In genomic region chr2:172938761-172939638, GRCm38 (mm10) we compare ENCODE assay signal across 9 mouse cellular contexts. TPM values are rescaled to one million over a fixed set of nuclear protein-coding genes. Genes with fewer than 3 reads are reported as not detected.
DNase-seq lines count a peak whose midpoint lies in the region; ATAC-seq and TF ChIP-seq lines count a peak whose summit lies in the region.
"Had no signal": no experiment of that assay in that cellular context is flagged by ENCODE, and none has a peak within 500 bp of the region (broad histone marks: within the 10 kb centered on the region; RNA-seq: fewer than 3 reads in every experiment).

No protein-coding gene starts in this region.

- H3K36me3 ChIP-seq in lung, postnatal 0 days (ENCODE audit: insufficient read depth, low read length): no peaks in the 10 kb centered on the region
- no peaks in the 10 kb centered on the region for H3K36me3 ChIP-seq in embryonic facial prominence, embryonic 12.5 days
- H3K36me3 ChIP-seq in intestine, embryonic 14.5 days (ENCODE audit: control insufficient read depth, insufficient read depth, low read length): no peaks in the 10 kb centered on the region
- H3K36me3 ChIP-seq in liver, embryonic 14.5 days (replicated peaks; ENCODE audit: control insufficient read depth, insufficient read depth, low read depth): no peaks in the 10 kb centered on the region

- H3K4me1 ChIP-seq in lung, postnatal 0 days (ENCODE audit: insufficient read depth, low read depth, low read length): peaks cover 13% of the 10 kb centered on the region; the same call in 1 of the 2 replicates
- peaks cover 57% of the 10 kb centered on the region for H3K4me1 ChIP-seq in embryonic facial prominence, embryonic 12.5 days
- H3K4me1 ChIP-seq in intestine, embryonic 14.5 days (replicated peaks; ENCODE audit: control insufficient read depth, insufficient read depth, low read length): peaks cover 43% of the 10 kb centered on the region
- H3K4me1 ChIP-seq in liver, embryonic 14.5 days (replicated peaks; ENCODE audit: control insufficient read depth in 2 of 2, insufficient read depth in 2 of 2, low read length in 1 of 2): peaks cover 0 to 4% of the 10 kb centered on the region in 2 experiments; a peak in 2 of 4 replicates

- TF ChIP-seq CTCF in lung, postnatal 0 days (IDR thresholded peaks at IDR 0.05): peak; percentile 34
- TF ChIP-seq CTCF in liver, embryonic 14.5 days (IDR thresholded peaks at IDR 0.05; ENCODE audit: low read depth): peak; percentile 16; the same call in 1 of the 2 replicates

- ATAC-seq in lung, postnatal 0 days: no peak
- ATAC-seq in embryonic facial prominence, embryonic 12.5 days (ENCODE audit: insufficient number of reproducible peaks, insufficient read depth, low FRiP score, low TSS enrichment): no peak; the same call in 1 of the 2 replicates
- ATAC-seq in intestine, embryonic 14.5 days (replicated peaks; ENCODE audit: low FRiP score, low TSS enrichment, low read depth): no peak; the same call in 1 of the 2 replicates
- ATAC-seq in liver, embryonic 14.5 days (ENCODE audit: insufficient read depth): no peak

- peaks cover 24% of the 10 kb centered on the region for H3K27me3 ChIP-seq in lung, postnatal 0 days (replicated peaks; ENCODE audit: insufficient read depth, low read length)
- H3K27me3 ChIP-seq in embryonic facial prominence, embryonic 12.5 days: peaks cover 49% of the 10 kb centered on the region
- H3K27me3 ChIP-seq in intestine, embryonic 14.5 days (replicated peaks; ENCODE audit: control insufficient read depth, insufficient read depth, low read length): peaks cover 12% of the 10 kb centered on the region
- peaks cover 74% of the 10 kb centered on the region for H3K27me3 ChIP-seq in liver, embryonic 14.5 days (ENCODE audit: control insufficient read depth, insufficient read depth, low read length)

- H3K9ac ChIP-seq in lung, postnatal 0 days (replicated peaks; ENCODE audit: low read depth): no peak overlapping the region
- peak overlapping the region; percentile 78 for H3K9ac ChIP-seq in embryonic facial prominence, embryonic 12.5 days
- H3K9ac ChIP-seq in intestine, embryonic 14.5 days (ENCODE audit: low read length): peak overlapping the region; percentile 57
- H3K9ac ChIP-seq in liver, embryonic 14.5 days (replicated peaks): no peak overlapping the region

- peak overlapping the region; percentile 95 for H3K4me2 ChIP-seq in lung, postnatal 0 days (replicated peaks; ENCODE audit: low read depth, low read length)
- peak overlapping the region; percentile 96 for H3K4me2 ChIP-seq in embryonic facial prominence, embryonic 12.5 days (replicated peaks)
- H3K4me2 ChIP-seq in intestine, embryonic 14.5 days (ENCODE audit: low read length): peak overlapping the region; percentile 74
- H3K4me2 ChIP-seq in liver, embryonic 14.5 days (ENCODE audit: low read depth): peak overlapping the region; percentile 48

- intact Hi-C loops in left cerebral cortex, postnatal 4 days (cut with DNase I): no loop called here

- H3K27ac ChIP-seq in lung, postnatal 0 days (ENCODE audit: low read length): no peak overlapping the region
- peak overlapping the region; percentile 89 for H3K27ac ChIP-seq in embryonic facial prominence, embryonic 12.5 days
- peak overlapping the region; percentile 60 for H3K27ac ChIP-seq in intestine, embryonic 14.5 days (ENCODE audit: low read depth)
- H3K27ac ChIP-seq in liver, embryonic 14.5 days: no peak overlapping the region

- H3K9me3 ChIP-seq in lung, postnatal 0 days (ENCODE audit: low read length): no peaks in the 10 kb centered on the region
- no peaks in the 10 kb centered on the region for H3K9me3 ChIP-seq in embryonic facial prominence, embryonic 12.5 days
- H3K9me3 ChIP-seq in intestine, embryonic 14.5 days (ENCODE audit: control insufficient read depth, low read length): no peaks in the 10 kb centered on the region
- no peaks in the 10 kb centered on the region for H3K9me3 ChIP-seq in liver, embryonic 14.5 days (ENCODE audit: control insufficient read depth, low read length)

- DNase-seq in lung, postnatal 0 days (ENCODE audit: low spot score): peak; percentile 30
- DNase-seq in lung, postnatal 10 days: no peak
- DNase-seq in intestine, embryonic 14.5 days (ENCODE audit: low spot score): peak; percentile 83
- DNase-seq in liver, embryonic 14.5 days (ENCODE audit: low read depth in 3 of 3, low spot score in 3 of 3): peak in 1 of 3 experiments; percentile 22
- DNase-seq in testis, postnatal 14 days (ENCODE audit: low spot score): peak; percentile 35
- no peak for DNase-seq in right cerebral cortex, postnatal 25 days
- DNase-seq in left cerebral cortex, postnatal 4 days: no peak

- TF ChIP-seq EP300 in lung, postnatal 0 days (IDR thresholded peaks at IDR 0.05): no peak
- TF ChIP-seq EP300 in liver, embryonic 14.5 days (IDR thresholded peaks at IDR 0.05; ENCODE audit: low read depth): no peak

- peak overlapping the region; percentile 49 for H3K4me3 ChIP-seq in lung, postnatal 0 days (ENCODE audit: low read depth, low read length)
- peak overlapping the region; percentile 57 for H3K4me3 ChIP-seq in embryonic facial prominence, embryonic 12.5 days
- peak overlapping the region; percentile 60 for H3K4me3 ChIP-seq in intestine, embryonic 14.5 days (ENCODE audit: low read depth, low read length)
- H3K4me3 ChIP-seq in liver, embryonic 14.5 days (ENCODE audit: insufficient read depth in 1 of 2, low read depth in 2 of 2, low read length in 2 of 2): peak overlapping the region; percentile 29 to 42
- H3K4me3 ChIP-seq: myocyte had no signal

- under 1% methylated on average over 53 of the region's 57 CpGs for WGBS in lung, postnatal 0 days
- WGBS in embryonic facial prominence, embryonic 12.5 days: under 1% methylated on average over 57 of the region's 57 CpGs
- WGBS in intestine, embryonic 14.5 days: under 1% methylated on average over 57 of the region's 57 CpGs
- 2% methylated on average over 57 of the region's 57 CpGs for WGBS in liver, embryonic 14.5 days (ENCODE audit: insufficient replicate concordance)

RNA-seq across cellular contexts. Expression of gene Bmp7, which starts 1.1 kb away (rescaled TPM):
- 1.1 and 1.7 TPM in 2 replicates for polyA plus RNA-seq in lung, postnatal 0 days (2015; fragmentation: Nextera tagmentation; extraction: Ambion mirVana)
- polyA plus RNA-seq in embryonic facial prominence, embryonic 12.5 days (2016; fragmentation: Nextera tagmentation; extraction: Ambion mirVana): 28.4 and 30.1 TPM in 2 replicates
- 18.0 and 20.8 TPM in 2 replicates for polyA plus RNA-seq in intestine, embryonic 14.5 days (2014; fragmentation: Nextera tagmentation; extraction: Ambion mirVana)
- polyA plus RNA-seq in liver, embryonic 14.5 days (2012; rRNA removed): 1.7 and 2.0 TPM in 2 replicates
- 1.7 and 1.8 TPM in 2 replicates for polyA plus RNA-seq in liver, embryonic 14.5 days (2014; fragmentation: Nextera tagmentation; extraction: Ambion mirVana)
- total RNA-seq in left cerebral cortex, postnatal 4 days (2021): 10 to 100 TPM; 13.0 to 14.5 TPM
- polyA plus RNA-seq: myocyte had no signal

RNA-seq across cellular contexts. Expression of gene Spo11, which starts 38.5 kb away (rescaled TPM):
- polyA plus RNA-seq in lung, postnatal 0 days (2015; fragmentation: Nextera tagmentation; extraction: Ambion mirVana): not detected in 2 replicates
- 1.2 and 2.9 TPM in 2 replicates for polyA plus RNA-seq in embryonic facial prominence, embryonic 12.5 days (2016; fragmentation: Nextera tagmentation; extraction: Ambion mirVana)
- polyA plus RNA-seq in intestine, embryonic 14.5 days (2014; fragmentation: Nextera tagmentation; extraction: Ambion mirVana): 0.04 TPM in 1 of 2 replicates, not detected in the other
- polyA plus RNA-seq in liver, embryonic 14.5 days (2012; rRNA removed): 0.01 and 0.03 TPM in 2 replicates
- not detected in 2 replicates for polyA plus RNA-seq in liver, embryonic 14.5 days (2014; fragmentation: Nextera tagmentation; extraction: Ambion mirVana)
- under 1 TPM; 0.44 to 0.74 TPM for total RNA-seq in left cerebral cortex, postnatal 4 days (2021)
- polyA plus RNA-seq: myocyte had no signal

Comparison
In these comparisons a context has a peak if more than half of its experiments do, and no peak if none do; other contexts are left out.
1. DNase-seq: peak in lung, postnatal 0 days (single experiment), intestine, embryonic 14.5 days (single experiment) and testis, postnatal 14 days (single experiment); none in lung, postnatal 10 days (single experiment), right cerebral cortex, postnatal 25 days (single experiment) and left cerebral cortex, postnatal 4 days (single experiment).
2. H3K27ac ChIP-seq: peak in embryonic facial prominence, embryonic 12.5 days (single experiment) and intestine, embryonic 14.5 days (single experiment); none in lung, postnatal 0 days (single experiment) and liver, embryonic 14.5 days (single experiment).
3. H3K9ac ChIP-seq: peak in embryonic facial prominence, embryonic 12.5 days (single experiment) and intestine, embryonic 14.5 days (single experiment); none in lung, postnatal 0 days (single experiment) and liver, embryonic 14.5 days (single experiment).
4. Peak in every context shown above with its lines, with median percentiles within 50 percentile points of each other: H3K4me2 ChIP-seq and H3K4me3 ChIP-seq.